Mouse (Mus musculus): ENCODE measurements around the gene Rora. TPM values are rescaled to one million over a fixed set of nuclear protein-coding genes. Genes with fewer than 3 reads are reported as not detected.

Gene Rora
- total and polyA plus RNA-seq, 2 experiments, result 11.3 to 30.8 TPM

GRCm38 (mm10) chr9:68883005-68883404 lies 229.4 kb downstream of the Rora start:
- Histone ChIP-seq H3K4me1 (ENCODE audit: control insufficient read depth, insufficient read depth, low read length) (peaks cover 20% of the 10 kb centered on the region), H3K36me3 (ENCODE audit: control insufficient read depth, insufficient read depth, low read length) (no peaks in the 10 kb centered on the region), H3K27ac (replicated peaks; ENCODE audit: insufficient read depth, low read depth, low read length) (peak overlapping the region; percentile 27), H3K27me3 (ENCODE audit: control insufficient read depth, insufficient read depth, low read length) (no peaks in the 10 kb centered on the region), H3K79me2 (ENCODE audit: control insufficient read depth, insufficient read depth, low read length) (no peaks in the 10 kb centered on the region), H3K9ac (ENCODE audit: low read depth, low read length) (no peak overlapping the region), H3K4me3 (ENCODE audit: insufficient read depth, low read depth, low read length) (no peak overlapping the region)
- WGBS, result 68% methylated on average over 6 of the region's 6 CpGs
- TF ChIP-seq CTCF (IDR thresholded peaks at IDR 0.05; ENCODE audit: low read depth, low read length) (no peak), POLR2A (IDR thresholded peaks at IDR 0.05; ENCODE audit: extremely low read depth, insufficient read depth, low read length) (no peak)
- DNase-seq (ENCODE audit: extremely low read depth, low read depth, low spot score), result no peak

- WGBS, result 28% methylated on average over 8 of the region's 8 CpGs
- H3K4me1 ChIP-seq (ENCODE audit: control insufficient read depth, insufficient read depth, low read length), result peaks cover 26% of the 10 kb centered on the region
- H3K27ac ChIP-seq (replicated peaks; ENCODE audit: insufficient read depth, low read depth, low read length), result peak overlapping the region; percentile 27
- TF ChIP-seq CTCF (IDR thresholded peaks at IDR 0.05; ENCODE audit: low read depth, low read length) (no peak), POLR2A (IDR thresholded peaks at IDR 0.05; ENCODE audit: extremely low read depth, insufficient read depth, low read length) (no peak)
- H3K27me3 ChIP-seq (ENCODE audit: control insufficient read depth, insufficient read depth, low read length), result no peaks in the 10 kb centered on the region
- peak; percentile 100 for DNase-seq (ENCODE audit: extremely low read depth, low read depth, low spot score)
- H3K79me2 ChIP-seq (ENCODE audit: control insufficient read depth, insufficient read depth, low read length), result no peaks in the 10 kb centered on the region
- no peaks in the 10 kb centered on the region for H3K36me3 ChIP-seq (ENCODE audit: control insufficient read depth, insufficient read depth, low read length)
- no peak overlapping the region for H3K4me3 ChIP-seq (ENCODE audit: insufficient read depth, low read depth, low read length)
- no peak overlapping the region for H3K9ac ChIP-seq (ENCODE audit: low read depth, low read length)
Measured at GRCm38 (mm10) chr9:68883687-68884086, 230.1 kb downstream of the Rora start.

DNA sequence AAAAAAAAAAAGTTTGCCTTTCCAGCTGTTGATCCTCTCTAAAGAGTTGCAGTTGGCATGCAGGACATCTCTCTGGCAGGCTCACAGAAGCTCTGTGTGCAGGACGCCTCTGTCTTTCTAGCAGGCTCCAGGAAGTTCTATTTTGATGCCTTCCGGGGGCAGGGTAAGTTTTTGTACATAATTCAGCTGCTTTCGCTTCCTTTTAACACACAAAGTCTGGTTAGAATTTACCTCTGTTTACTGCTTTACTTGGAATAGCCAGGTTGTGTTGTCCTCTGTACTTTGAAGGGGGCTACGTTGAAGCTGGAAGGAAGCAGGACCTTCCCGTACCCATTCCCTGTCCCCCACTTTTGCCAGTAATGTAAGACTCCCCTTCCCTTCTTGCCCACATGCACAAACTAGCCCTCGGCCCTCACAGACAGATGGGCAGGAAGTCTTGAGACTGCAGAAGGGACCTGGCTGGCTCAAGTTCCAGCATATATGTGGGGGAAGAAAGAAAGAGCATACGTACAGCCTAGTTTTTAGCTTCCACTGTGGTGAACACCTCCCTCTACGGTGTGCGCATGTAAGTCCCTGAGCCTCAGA lies 231.0 kb downstream of the Rora start:
- WGBS, result 53% methylated on average over 9 of the region's 9 CpGs
- TF ChIP-seq POLR2A (IDR thresholded peaks at IDR 0.05; ENCODE audit: extremely low read depth, insufficient read depth, low read length) (no peak), CTCF (IDR thresholded peaks at IDR 0.05; ENCODE audit: low read depth, low read length) (no peak)
- peak overlapping the region; percentile 71 for H3K27ac ChIP-seq (replicated peaks; ENCODE audit: insufficient read depth, low read depth, low read length)

DNA sequence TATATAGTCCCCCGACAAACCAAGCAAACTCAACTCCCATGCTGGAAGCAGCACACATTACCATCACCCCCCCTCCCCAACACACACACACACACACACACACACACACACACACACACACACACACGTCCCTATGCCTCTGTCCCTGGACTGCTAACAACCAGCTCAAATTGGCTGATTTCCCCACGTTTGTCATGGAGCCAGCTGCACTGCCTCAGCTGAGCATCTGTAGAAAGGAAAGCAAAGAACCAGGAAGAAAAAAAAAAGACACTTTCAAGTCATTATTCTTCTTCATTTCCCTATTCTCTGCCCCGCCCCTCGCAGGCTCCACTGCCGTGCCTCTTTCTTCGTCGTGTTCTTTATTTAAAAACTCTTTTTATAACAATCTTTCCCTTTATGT lies 235.1 kb downstream of the Rora start:
- Histone ChIP-seq H3K4me3 (ENCODE audit: insufficient read depth, low read depth, low read length) (no peak overlapping the region), H3K9ac (ENCODE audit: low read depth, low read length) (no peak overlapping the region), H3K79me2 (ENCODE audit: control insufficient read depth, insufficient read depth, low read length) (no peaks in the 10 kb centered on the region), H3K27me3 (ENCODE audit: control insufficient read depth, insufficient read depth, low read length) (no peaks in the 10 kb centered on the region), H3K4me1 (ENCODE audit: control insufficient read depth, insufficient read depth, low read length) (peaks cover 12% of the 10 kb centered on the region), H3K36me3 (ENCODE audit: control insufficient read depth, insufficient read depth, low read length) (no peaks in the 10 kb centered on the region), H3K27ac (replicated peaks; ENCODE audit: insufficient read depth, low read depth, low read length) (peak overlapping the region; percentile 57; the same call in 1 of the 2 replicates)
- no peak for TF ChIP-seq CTCF (IDR thresholded peaks at IDR 0.05; ENCODE audit: low read depth, low read length)
- no peak for TF ChIP-seq POLR2A (IDR thresholded peaks at IDR 0.05; ENCODE audit: extremely low read depth, insufficient read depth, low read length)
- peak; percentile 78 for DNase-seq (ENCODE audit: extremely low read depth, low read depth, low spot score)
- WGBS, result 51% methylated on average over 8 of the region's 8 CpGs

More for the DNA sequence above, 231.0 kb downstream of the Rora start:
- Histone ChIP-seq H3K79me2 (ENCODE audit: control insufficient read depth, insufficient read depth, low read length) (no peaks in the 10 kb centered on the region), H3K27me3 (ENCODE audit: control insufficient read depth, insufficient read depth, low read length) (no peaks in the 10 kb centered on the region), H3K36me3 (ENCODE audit: control insufficient read depth, insufficient read depth, low read length) (no peaks in the 10 kb centered on the region), H3K4me3 (ENCODE audit: insufficient read depth, low read depth, low read length) (no peak overlapping the region), H3K9ac (ENCODE audit: low read depth, low read length) (no peak overlapping the region), H3K4me1 (ENCODE audit: control insufficient read depth, insufficient read depth, low read length) (peaks cover 27% of the 10 kb centered on the region)
- peak; percentile 63 for DNase-seq (ENCODE audit: extremely low read depth, low read depth, low spot score)

- Histone ChIP-seq H3K4me3 (ENCODE audit: insufficient read depth, low read depth, low read length) (no peak overlapping the region), H3K36me3 (ENCODE audit: control insufficient read depth, insufficient read depth, low read length) (no peaks in the 10 kb centered on the region), H3K79me2 (ENCODE audit: control insufficient read depth, insufficient read depth, low read length) (no peaks in the 10 kb centered on the region), H3K27ac (replicated peaks; ENCODE audit: insufficient read depth, low read depth, low read length) (no peak overlapping the region), H3K27me3 (ENCODE audit: control insufficient read depth, insufficient read depth, low read length) (no peaks in the 10 kb centered on the region), H3K9ac (ENCODE audit: low read depth, low read length) (no peak overlapping the region), H3K4me1 (ENCODE audit: control insufficient read depth, insufficient read depth, low read length) (peaks cover 12% of the 10 kb centered on the region)
- 93% methylated on average over 11 of the region's 11 CpGs for WGBS
- no peak for TF ChIP-seq CTCF (IDR thresholded peaks at IDR 0.05; ENCODE audit: low read depth, low read length)
- TF ChIP-seq POLR2A (IDR thresholded peaks at IDR 0.05; ENCODE audit: extremely low read depth, insufficient read depth, low read length), result no peak
- DNase-seq (ENCODE audit: extremely low read depth, low read depth, low spot score), result no peak
Measured at GRCm38 (mm10) chr9:68891431-68891830, 237.8 kb downstream of the Rora start.

GRCm38 (mm10) chr9:68892356-68892755 lies 238.8 kb downstream of the Rora start:
- H3K79me2 ChIP-seq (ENCODE audit: control insufficient read depth, insufficient read depth, low read length), result no peaks in the 10 kb centered on the region
- no peak for TF ChIP-seq CTCF (IDR thresholded peaks at IDR 0.05; ENCODE audit: low read depth, low read length)
- no peak for TF ChIP-seq POLR2A (IDR thresholded peaks at IDR 0.05; ENCODE audit: extremely low read depth, insufficient read depth, low read length)
- H3K4me3 ChIP-seq (ENCODE audit: insufficient read depth, low read depth, low read length), result no peak overlapping the region
- H3K9ac ChIP-seq (ENCODE audit: low read depth, low read length), result no peak overlapping the region
- no peak for DNase-seq (ENCODE audit: extremely low read depth, low read depth, low spot score)
- no peaks in the 10 kb centered on the region for H3K27me3 ChIP-seq (ENCODE audit: control insufficient read depth, insufficient read depth, low read length)
- peaks cover 12% of the 10 kb centered on the region for H3K4me1 ChIP-seq (ENCODE audit: control insufficient read depth, insufficient read depth, low read length)
- H3K36me3 ChIP-seq (ENCODE audit: control insufficient read depth, insufficient read depth, low read length), result no peaks in the 10 kb centered on the region
- no peak overlapping the region for H3K27ac ChIP-seq (replicated peaks; ENCODE audit: insufficient read depth, low read depth, low read length)
- 94% methylated on average over 4 of the region's 4 CpGs for WGBS
